Mouse (Mus musculus) kidney, embryonic 16.5 days (tissue): Measurements from ENCODE around the gene Stk32c. TPM values are rescaled to one million over a fixed set of nuclear protein-coding genes. Genes with fewer than 3 reads are reported as not detected.

Experiments used
- ATAC-seq: fragments of 200-750 bp; cut with Nextera tagmentation; 2 replicates; pipeline ENCODE4 v1.8.0; 2017; ENCODE audit warnings: moderate TSS enrichment; ENCODE audit not compliant: low FRiP score, low TSS enrichment
- H3K27ac ChIP-seq: fragments of 300-500 bp; sonication (generic); 2 replicates; pipeline ENCODE4 v1.5.1; 2014; ENCODE audit warnings: low read length
- H3K27me3 ChIP-seq: fragments of 300-500 bp; sonication (generic); 2 replicates; pipeline ENCODE4 v1.6.1; 2014; ENCODE audit warnings: low read length, control low read depth, mixed read lengths; ENCODE audit not compliant: insufficient read depth
- H3K36me3 ChIP-seq: fragments of 300-500 bp; sonication (generic); 2 replicates; pipeline ENCODE4 v1.6.1; 2014; ENCODE audit warnings: low read length, control low read depth, mixed read lengths; ENCODE audit not compliant: insufficient read depth
- H3K4me1 ChIP-seq: fragments of 300-500 bp; sonication (generic); 2 replicates; pipeline ENCODE4 v1.6.1; 2014; ENCODE audit warnings: low read length, control low read depth, mixed read lengths; ENCODE audit not compliant: insufficient read depth
- H3K4me2 ChIP-seq: fragments of 300-500 bp; sonication (generic); replicated peaks from 2 replicates; pipeline ENCODE4 v1.6.1; 2014; ENCODE audit warnings: low read depth, low read length
- H3K4me3 ChIP-seq: fragments of 300-500 bp; sonication (generic); 2 replicates; pipeline ENCODE4 v1.5.1; 2014; ENCODE audit warnings: mild to moderate bottlenecking, low read length
- H3K9ac ChIP-seq: fragments of 300-500 bp; sonication (generic); replicated peaks from 2 replicates; pipeline ENCODE4 v1.6.1; 2014; ENCODE audit warnings: low read length
- H3K9me3 ChIP-seq: fragments of 300-500 bp; sonication (generic); 2 replicates; pipeline ENCODE4 v1.6.1; 2016; ENCODE audit warnings: low read length, control low read depth
- WGBS: fragments of 180-500 bp; shearing (Covaris S2); extraction: QIAGEN DNeasy Blood & Tissue Kit; methylation state at CpG from one replicate; pipeline ENCODE4 v1.1.7; 2014; 5-methylcytosine and 5-hydroxymethylcytosine counted together
- polyA plus RNA-seq: library from polyadenylated mRNA; unstranded; fragments of >200 nt; fragmentation: Nextera tagmentation; extraction: Ambion mirVana; gene quantifications from 2 replicates; pipeline ENCODE4 v1.2.1, GENCODE M21; 2015

Gene Stk32c
- polyA plus RNA-seq, 1 experiment from 2014 or later = 0.39 TPM

- ATAC-seq = no peak
- no peak overlapping the region for H3K4me3 ChIP-seq
- H3K27me3 ChIP-seq = no peaks in the 10 kb centered on the region
- H3K9me3 ChIP-seq = no peaks in the 10 kb centered on the region
- H3K9ac ChIP-seq = no peak overlapping the region
- H3K4me1 ChIP-seq = no peaks in the 10 kb centered on the region
- no peak overlapping the region for H3K4me2 ChIP-seq
- H3K36me3 ChIP-seq = no peaks in the 10 kb centered on the region
- WGBS = 69% methylated on average over 7 of the region's 7 CpGs
- H3K27ac ChIP-seq = no peak overlapping the region
These were observed 119.3 kb downstream of the Stk32c start for GRCm38 (mm10) chr7:139093781-139094180.

GRCm38 (mm10) chr7:139093124-139093523 is 120.0 kb downstream of the Stk32c start:
- Histone ChIP-seq H3K27ac (no peak overlapping the region), H3K4me1 (no peaks in the 10 kb centered on the region), H3K27me3 (no peaks in the 10 kb centered on the region; the same call in 1 of the 2 replicates), H3K9me3 (no peaks in the 10 kb centered on the region), H3K4me3 (no peak overlapping the region), H3K36me3 (no peaks in the 10 kb centered on the region), H3K9ac (no peak overlapping the region), H3K4me2 (no peak overlapping the region)
- no peak for ATAC-seq
- WGBS = 93% methylated on average over 5 of the region's 5 CpGs

- no peak overlapping the region for H3K9ac ChIP-seq
- no peaks in the 10 kb centered on the region for H3K4me1 ChIP-seq
- H3K36me3 ChIP-seq = no peaks in the 10 kb centered on the region
- no peak overlapping the region for H3K4me2 ChIP-seq
- ATAC-seq = no peak
- no peaks in the 10 kb centered on the region for H3K9me3 ChIP-seq
- H3K27me3 ChIP-seq = peaks cover 3% of the 10 kb centered on the region; the same call in 1 of the 2 replicates
- WGBS = 95% methylated on average over 5 of the region's 5 CpGs
- H3K27ac ChIP-seq = no peak overlapping the region
- no peak overlapping the region for H3K4me3 ChIP-seq
These were observed 120.4 kb downstream of the Stk32c start for GRCm38 (mm10) chr7:139092676-139093075.

- Histone ChIP-seq H3K4me2 (no peak overlapping the region), H3K9ac (no peak overlapping the region), H3K36me3 (no peaks in the 10 kb centered on the region), H3K4me3 (no peak overlapping the region), H3K4me1 (peaks cover 1% of the 10 kb centered on the region), H3K27me3 (peaks cover 12% of the 10 kb centered on the region), H3K27ac (no peak overlapping the region), H3K9me3 (no peaks in the 10 kb centered on the region)
- 91% methylated on average over 9 of the region's 9 CpGs for WGBS
- ATAC-seq = no peak
These were observed 121.4 kb downstream of the Stk32c start for GRCm38 (mm10) chr7:139091681-139092080.

GRCm38 (mm10) chr7:139089892-139090874 is 122.9 kb downstream of the Stk32c start:
- no peak for ATAC-seq
- H3K9me3 ChIP-seq = no peaks in the 10 kb centered on the region
- no peaks in the 10 kb centered on the region for H3K36me3 ChIP-seq
- no peak overlapping the region for H3K4me3 ChIP-seq
- H3K9ac ChIP-seq = no peak overlapping the region
- 81% methylated on average over 12 of the region's 12 CpGs for WGBS
- H3K27me3 ChIP-seq = peaks cover 24% of the 10 kb centered on the region
- H3K27ac ChIP-seq = no peak overlapping the region
- peaks cover 3% of the 10 kb centered on the region for H3K4me1 ChIP-seq
- H3K4me2 ChIP-seq = no peak overlapping the region

- Histone ChIP-seq H3K9ac (no peak overlapping the region), H3K9me3 (no peaks in the 10 kb centered on the region), H3K4me1 (peaks cover 8% of the 10 kb centered on the region), H3K27me3 (peaks cover 24% of the 10 kb centered on the region), H3K27ac (no peak overlapping the region), H3K4me2 (no peak overlapping the region), H3K4me3 (no peak overlapping the region), H3K36me3 (no peaks in the 10 kb centered on the region)
- no peak for ATAC-seq
- 84% methylated on average over 2 of the region's 2 CpGs for WGBS
These were observed 125.3 kb downstream of the Stk32c start for GRCm38 (mm10) chr7:139087801-139088200.

- Histone ChIP-seq H3K27ac (no peak overlapping the region), H3K9ac (peak overlapping the region; percentile 72), H3K27me3 (peaks cover 24% of the 10 kb centered on the region), H3K4me1 (peaks cover 13% of the 10 kb centered on the region), H3K4me3 (peak overlapping the region; percentile 62), H3K4me2 (peak overlapping the region; percentile 89), H3K36me3 (no peaks in the 10 kb centered on the region), H3K9me3 (no peaks in the 10 kb centered on the region)
- 1% methylated on average over 61 of the region's 61 CpGs for WGBS
- peak; percentile 77 for ATAC-seq
These were observed 126.6 kb downstream of the Stk32c start for GRCm38 (mm10) chr7:139086195-139087158.

GRCm38 (mm10) chr7:139085629-139086194 is 127.4 kb downstream of the Stk32c start, which contains the start of gene Dpysl4:
Gene Dpysl4 (plus strand): TSS chr7:139086001.
- ATAC-seq = peak; percentile 70
- H3K27me3 ChIP-seq = peaks cover 24% of the 10 kb centered on the region
- peak within 1 kb of the TSS; percentile 62 for H3K4me3 ChIP-seq
- 9% methylated on average over 25 of the region's 32 CpGs for WGBS
- no peaks in the 10 kb centered on the region for H3K9me3 ChIP-seq
- H3K4me1 ChIP-seq = peaks cover 13% of the 10 kb centered on the region
- H3K36me3 ChIP-seq = no peaks in the 10 kb centered on the region
- peak within 1 kb of the TSS; percentile 72 for H3K9ac ChIP-seq
- peak within 1 kb of the TSS; percentile 89 for H3K4me2 ChIP-seq
- no peak within 1 kb of the TSS for H3K27ac ChIP-seq

- no peak for ATAC-seq
- Histone ChIP-seq H3K4me1 (peaks cover 13% of the 10 kb centered on the region), H3K27me3 (peaks cover 24% of the 10 kb centered on the region), H3K36me3 (no peaks in the 10 kb centered on the region), H3K4me3 (no peak overlapping the region), H3K9me3 (no peaks in the 10 kb centered on the region), H3K27ac (no peak overlapping the region), H3K4me2 (no peak overlapping the region), H3K9ac (no peak overlapping the region)
- 64% methylated on average over 1 of the region's 1 CpGs for WGBS
These were observed 128.8 kb downstream of the Stk32c start for GRCm38 (mm10) chr7:139084316-139084715.
